Mouse (Mus musculus) thymus, adult 2 months (tissue): ENCODE measurements around the gene Lrp3. TPM values are rescaled to one million over a fixed set of nuclear protein-coding genes. Genes with fewer than 3 reads are reported as not detected.
"Not testable (repeated sequence)": the region's sequence is repeated elsewhere in the genome, so short reads cannot be mapped to it uniquely, and the experiment has no call there.

Experiments used
- DNase-seq: peaks from one replicate; pipeline ENCODE4 v3.0.0; 2021
- H3K27ac ChIP-seq: fragments of 200-500 bp; 2 replicates; pipeline ENCODE4 v1.5.1; 2012; ENCODE audit warnings: low read length, control low read depth; ENCODE audit not compliant: control insufficient read depth, insufficient read depth
- H3K27me3 ChIP-seq: fragments of 200-500 bp; 2 replicates; pipeline ENCODE4 v1.6.1; 2012; ENCODE audit warnings: mild to moderate bottlenecking, low read length, moderate library complexity, mixed read lengths; ENCODE audit not compliant: control insufficient read depth, insufficient read depth
- H3K36me3 ChIP-seq: fragments of 200-500 bp; 2 replicates; pipeline ENCODE4 v1.6.1; 2012; ENCODE audit warnings: mild to moderate bottlenecking, low read length, moderate library complexity; ENCODE audit not compliant: control insufficient read depth, insufficient read depth
- H3K4me1 ChIP-seq: fragments of 200-500 bp; replicated peaks from 2 replicates; pipeline ENCODE4 v1.6.1; 2012; ENCODE audit warnings: low read length; ENCODE audit not compliant: control insufficient read depth, insufficient read depth
- H3K4me3 ChIP-seq: fragments of 200-500 bp; 2 replicates; pipeline ENCODE4 v1.5.1; 2012; ENCODE audit warnings: mild to moderate bottlenecking, low read length, control low read depth, moderate library complexity; ENCODE audit not compliant: control insufficient read depth, insufficient read depth
- CTCF ChIP-seq: fragments of 200-500 bp; IDR thresholded peaks from 2 replicates; pipeline ENCODE4 v1.5.1; 2012; ENCODE audit warnings: mild to moderate bottlenecking, control low read depth, low read length, moderate library complexity, borderline replicate concordance; ENCODE audit not compliant: control insufficient read depth, poor library complexity, insufficient read depth; ENCODE audit errors: extremely low read depth
- POLR2A ChIP-seq: fragments of 200-500 bp; IDR thresholded peaks from 2 replicates; pipeline ENCODE4 v1.6.1; 2012; ENCODE audit warnings: mild to moderate bottlenecking, low read length, control low read depth, moderate library complexity; ENCODE audit not compliant: control insufficient read depth, poor library complexity, insufficient read depth; ENCODE audit errors: extremely low read depth
- WGBS: fragments of 180-500 bp; shearing (Covaris S2); methylation state at CpG from one replicate; pipeline ENCODE4 v1.1.7; 2018; 5-methylcytosine and 5-hydroxymethylcytosine counted together
- polyA plus RNA-seq: library from polyadenylated mRNA; depleted of rRNA; stranded (reverse); fragments of >200 nt; gene quantifications from 2 replicates; pipeline ENCODE4 v1.2.3, GENCODE M21; 2012; rRNA removed

Lrp3 gene
- 2.4 TPM in 2 replicates for polyA plus RNA-seq

GRCm38 (mm10) chr7:35215225-35215624, at the start of gene Lrp3:
Gene Lrp3 (minus strand): TSS chr7:35215498.
- Histone ChIP-seq H3K36me3 (no peaks in the 10 kb centered on the region), H3K4me1 (no peaks in the 10 kb centered on the region), H3K4me3 (no peak within 1 kb of the TSS), H3K27me3 (peaks cover 2% of the 10 kb centered on the region; the same call in 1 of the 2 replicates), H3K27ac (no peak within 1 kb of the TSS)
- DNase-seq, result no peak
- 3% methylated on average over 53 of the region's 53 CpGs for WGBS
- TF ChIP-seq CTCF (no peak), POLR2A (no peak)

- DNase-seq, result peak; percentile 34
- H3K4me3 ChIP-seq, result no peak overlapping the region
- no peak for TF ChIP-seq CTCF
- no peak for TF ChIP-seq POLR2A
- WGBS, result 12% methylated on average over 7 of the region's 7 CpGs
- no peaks in the 10 kb centered on the region for H3K27me3 ChIP-seq
- no peak overlapping the region for H3K27ac ChIP-seq
- peaks cover 7% of the 10 kb centered on the region for H3K4me1 ChIP-seq
- H3K36me3 ChIP-seq, result no peaks in the 10 kb centered on the region
Measured at GRCm38 (mm10) chr7:35264746-35265145, 49.4 kb upstream of the Lrp3 start.

GRCm38 (mm10) chr7:35263595-35264489, 48.5 kb upstream of the Lrp3 start:
- no peaks in the 10 kb centered on the region for H3K36me3 ChIP-seq
- TF ChIP-seq CTCF, result no peak
- no peak for TF ChIP-seq POLR2A
- H3K4me3 ChIP-seq, result no peak overlapping the region
- no peak overlapping the region for H3K27ac ChIP-seq
- 83% methylated on average over 15 of the region's 15 CpGs for WGBS
- H3K4me1 ChIP-seq, result no peaks in the 10 kb centered on the region
- DNase-seq, result no peak
- H3K27me3 ChIP-seq, result no peaks in the 10 kb centered on the region

- H3K4me3 ChIP-seq, result no peak overlapping the region
- H3K4me1 ChIP-seq, result no peaks in the 10 kb centered on the region
- no peak for DNase-seq
- no peaks in the 10 kb centered on the region for H3K27me3 ChIP-seq
- H3K36me3 ChIP-seq, result no peaks in the 10 kb centered on the region
- 93% methylated on average over 8 of the region's 8 CpGs for WGBS
- no peak overlapping the region for H3K27ac ChIP-seq
- TF ChIP-seq CTCF, result no peak
- TF ChIP-seq POLR2A, result no peak
Measured at GRCm38 (mm10) chr7:35259384-35259783, 44.1 kb upstream of the Lrp3 start.

GRCm38 (mm10) chr7:35258294-35258693, 43.0 kb upstream of the Lrp3 start:
- Histone ChIP-seq H3K27ac (no peak overlapping the region), H3K36me3 (no peaks in the 10 kb centered on the region), H3K4me1 (no peaks in the 10 kb centered on the region; the same call in 1 of the 2 replicates), H3K4me3 (no peak overlapping the region), H3K27me3 (no peaks in the 10 kb centered on the region)
- DNase-seq, result no peak
- TF ChIP-seq CTCF (no peak), POLR2A (no peak)
- 70% methylated on average over 7 of the region's 7 CpGs for whole genome bisulfite sequencing

GRCm38 (mm10) chr7:35252041-35252558, 36.8 kb upstream of the Lrp3 start:
- WGBS, result 16% methylated on average over 13 of the region's 13 CpGs
- H3K4me3 ChIP-seq, result no peak overlapping the region
- no peak for DNase-seq

GRCm38 (mm10) chr7:35237935-35238334, 22.6 kb upstream of the Lrp3 start:
- not testable (repeated sequence) for H3K27ac ChIP-seq, H3K36me3 ChIP-seq, H3K4me1 ChIP-seq, H3K27me3 ChIP-seq, DNase-seq, H3K4me3 ChIP-seq
- WGBS, result 66% methylated on average over 3 of the region's 3 CpGs

More at GRCm38 (mm10) chr7:35252041-35252558, 36.8 kb upstream of the Lrp3 start:
- no peaks in the 10 kb centered on the region for H3K27me3 ChIP-seq
- no peaks in the 10 kb centered on the region for H3K36me3 ChIP-seq
- TF ChIP-seq POLR2A, result no peak
- TF ChIP-seq CTCF, result no peak
- no peak overlapping the region for H3K27ac ChIP-seq
- H3K4me1 ChIP-seq, result peaks cover 4% of the 10 kb centered on the region; the same call in 1 of the 2 replicates
